Mouse (Mus musculus) limb, embryonic 14.5 days (tissue): ENCODE results near the gene Mapk8ip2. TPM values are rescaled to one million over a fixed set of nuclear protein-coding genes. Genes with fewer than 3 reads are reported as not detected.

Source experiments
- ATAC-seq: fragments of 200-750 bp; cut with Nextera tagmentation; 2 replicates; pipeline ENCODE4 v1.8.0; 2017; ENCODE audit warnings: low read depth, moderate number of reproducible peaks, moderate TSS enrichment; ENCODE audit not compliant: low FRiP score
- DNase-seq: peaks from one replicate; pipeline ENCODE4 v3.0.0-alpha.2; 2015; ENCODE audit warnings: low spot score
- H3K27ac ChIP-seq: fragments of 300-500 bp; sonication (generic); replicated peaks from 2 replicates; pipeline ENCODE4 v1.5.1; 2014; ENCODE audit warnings: low read depth, mild to moderate bottlenecking, low read length, moderate library complexity, mixed read lengths
- H3K27me3 ChIP-seq: fragments of 300-500 bp; sonication (generic); 2 replicates; pipeline ENCODE4 v1.6.1; 2014; ENCODE audit warnings: low read length, mixed read lengths; ENCODE audit not compliant: control insufficient read depth, insufficient read depth
- H3K36me3 ChIP-seq: fragments of 300-500 bp; sonication (generic); 2 replicates; pipeline ENCODE4 v1.6.1; 2014; ENCODE audit warnings: mild to moderate bottlenecking, low read length, moderate library complexity, mixed read lengths; ENCODE audit not compliant: control insufficient read depth, insufficient read depth
- H3K4me1 ChIP-seq: fragments of 300-500 bp; sonication (generic); 2 replicates; pipeline ENCODE4 v1.6.1; 2014; ENCODE audit warnings: antibody characterized with exemption, low read length, mixed read lengths; ENCODE audit not compliant: control insufficient read depth, insufficient read depth
- H3K4me2 ChIP-seq: fragments of 300-500 bp; sonication (generic); replicated peaks from 2 replicates; pipeline ENCODE4 v1.6.1; 2014; ENCODE audit warnings: low read depth, mild to moderate bottlenecking, low read length, moderate library complexity; ENCODE audit not compliant: severe bottlenecking
- H3K4me3 ChIP-seq: fragments of 300-500 bp; sonication (generic); replicated peaks from 2 replicates; pipeline ENCODE4 v1.5.1; 2014; ENCODE audit warnings: low read length
- H3K9ac ChIP-seq: fragments of 300-500 bp; sonication (generic); 2 replicates; pipeline ENCODE4 v1.6.1; 2014; ENCODE audit warnings: mild to moderate bottlenecking, low read depth, low read length, moderate library complexity; ENCODE audit not compliant: severe bottlenecking
- H3K9me3 ChIP-seq: fragments of 300-500 bp; sonication (generic); 2 replicates; pipeline ENCODE4 v1.6.1; 2016; ENCODE audit warnings: low read length; ENCODE audit not compliant: control insufficient read depth
- POLR2A ChIP-seq: fragments of 200-500 bp; IDR thresholded peaks from 2 replicates; pipeline ENCODE4 v1.8.0; 2012; ENCODE audit warnings: inconsistent platforms, mild to moderate bottlenecking, moderate library complexity, borderline replicate concordance; ENCODE audit not compliant: insufficient read depth, insufficient read length; ENCODE audit errors: extremely low read depth
- WGBS: fragments of 180-500 bp; shearing (Covaris S2); extraction: QIAGEN DNeasy Blood & Tissue Kit; methylation state at CpG from one replicate; pipeline ENCODE4 v1.1.7; 2014; 5-methylcytosine and 5-hydroxymethylcytosine counted together
- polyA plus RNA-seq, 2 experiments: library from polyadenylated mRNA; depleted of rRNA in 1 of 2; stranded (reverse) in 1 of 2; unstranded in 1 of 2; fragments of >200 nt; fragmentation: Nextera tagmentation in 1 of 2; extraction: Ambion mirVana in 1 of 2; gene quantifications; 2 replicates each; pipeline versions ENCODE4 v1.2.1 to v1.2.3; 2012 to 2014

Gene Mapk8ip2
- polyA plus RNA-seq, 2 experiments: 0.99 to 2.5 TPM

GRCm38 (mm10) chr15:89496131-89496530, 42.4 kb downstream of the Mapk8ip2 start:
- no peak overlapping the region for H3K9ac ChIP-seq
- H3K36me3 ChIP-seq: no peaks in the 10 kb centered on the region
- peaks cover 5% of the 10 kb centered on the region; the same call in 1 of the 2 replicates for H3K27me3 ChIP-seq
- no peaks in the 10 kb centered on the region for H3K9me3 ChIP-seq
- ATAC-seq (no peak), DNase-seq (no peak)
- H3K4me2 ChIP-seq: no peak overlapping the region
- 71% methylated on average over 4 of the region's 4 CpGs for WGBS
- H3K4me3 ChIP-seq: no peak overlapping the region
- TF ChIP-seq POLR2A: no peak
- no peak overlapping the region for H3K27ac ChIP-seq
- no peaks in the 10 kb centered on the region for H3K4me1 ChIP-seq

GRCm38 (mm10) chr15:89496841-89497240, 43.1 kb downstream of the Mapk8ip2 start:
- Histone ChIP-seq H3K4me2 (no peak overlapping the region), H3K36me3 (no peaks in the 10 kb centered on the region), H3K4me3 (no peak overlapping the region), H3K9me3 (no peaks in the 10 kb centered on the region), H3K27me3 (peaks cover 5% of the 10 kb centered on the region; the same call in 1 of the 2 replicates), H3K4me1 (no peaks in the 10 kb centered on the region), H3K27ac (no peak overlapping the region), H3K9ac (no peak overlapping the region)
- DNase-seq: no peak
- no peak for TF ChIP-seq POLR2A
- no peak for ATAC-seq
- WGBS: 23% methylated on average over 2 of the region's 2 CpGs

- no peak overlapping the region for H3K4me2 ChIP-seq
- peaks cover 5% of the 10 kb centered on the region; the same call in 1 of the 2 replicates for H3K27me3 ChIP-seq
- H3K4me3 ChIP-seq: peak overlapping the region; percentile 83
- H3K27ac ChIP-seq: no peak overlapping the region
- no peaks in the 10 kb centered on the region for H3K9me3 ChIP-seq
- H3K36me3 ChIP-seq: no peaks in the 10 kb centered on the region
- 33% methylated on average over 4 of the region's 4 CpGs for WGBS
- ATAC-seq: no peak
- peak; percentile 23 for DNase-seq
- no peak overlapping the region; the same call in 1 of the 2 replicates for H3K9ac ChIP-seq
- no peaks in the 10 kb centered on the region for H3K4me1 ChIP-seq
- no peak for TF ChIP-seq POLR2A
Measured at GRCm38 (mm10) chr15:89497391-89498048, 43.8 kb downstream of the Mapk8ip2 start.

GRCm38 (mm10) chr15:89498049-89498960, 44.6 kb downstream of the Mapk8ip2 start:
- peak overlapping the region; percentile 93 for H3K4me2 ChIP-seq
- peak overlapping the region; percentile 83 for H3K4me3 ChIP-seq
- H3K27ac ChIP-seq: no peak overlapping the region; the same call in 1 of the 2 replicates
- WGBS: 3% methylated on average over 38 of the region's 41 CpGs
- no peak for ATAC-seq
- TF ChIP-seq POLR2A: no peak
- no peaks in the 10 kb centered on the region for H3K9me3 ChIP-seq
- 0 out of 2 replicates have a peak, but pooled peaks cover under 1% of the 10 kb centered on the region for H3K36me3 ChIP-seq
- peak overlapping the region; percentile 86 for H3K9ac ChIP-seq
- peak; percentile 30 for DNase-seq
- H3K27me3 ChIP-seq: peaks cover 5% of the 10 kb centered on the region; the same call in 1 of the 2 replicates
- H3K4me1 ChIP-seq: no peaks in the 10 kb centered on the region
